Mouse (Mus musculus): ENCODE measurements around the gene Tktl2. TPM values are rescaled to one million over a fixed set of nuclear protein-coding genes. Genes with fewer than 3 reads are reported as not detected.
A peak's percentile ranks its signal among the peaks of the same experiment; 100 is the strongest.

The Tktl2 gene
- total RNA-seq (2014; fragmentation: Nextera tagmentation) (not detected in 2 replicates), total RNA-seq (2017) (not detected in 2 replicates)

DNA sequence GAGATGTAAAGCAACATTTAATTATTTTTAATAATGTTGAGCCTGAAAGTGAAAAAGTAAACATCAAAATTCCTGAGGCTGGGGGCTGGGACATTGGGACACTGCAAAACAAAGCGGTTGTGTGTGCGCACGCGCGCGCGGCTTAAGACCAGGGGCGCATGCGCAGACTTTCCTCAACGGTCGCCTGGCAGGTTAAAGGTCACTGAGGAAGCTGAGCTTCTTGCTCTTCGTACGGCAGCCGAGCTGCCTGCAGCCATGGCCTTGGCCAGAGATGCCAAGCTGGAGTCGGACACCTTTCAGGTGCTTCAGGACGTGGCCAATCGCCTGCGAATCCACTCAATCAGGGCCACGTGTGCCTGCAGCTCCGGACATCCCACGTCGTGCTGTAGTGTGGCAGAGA, at the start of gene Tktl2:
Gene Tktl2, plus strand, starts transcription at position 220 of the 400 bp plus-strand sequence.
- ATAC-seq (replicated peaks; ENCODE audit: poor library complexity, severe bottlenecking), result no peak

- ATAC-seq (replicated peaks; ENCODE audit: poor library complexity, severe bottlenecking), result no peak
Measured at GRCm38 (mm10) chr8:66469821-66470220, 41.7 kb upstream of the Tktl2 start.

DNA sequence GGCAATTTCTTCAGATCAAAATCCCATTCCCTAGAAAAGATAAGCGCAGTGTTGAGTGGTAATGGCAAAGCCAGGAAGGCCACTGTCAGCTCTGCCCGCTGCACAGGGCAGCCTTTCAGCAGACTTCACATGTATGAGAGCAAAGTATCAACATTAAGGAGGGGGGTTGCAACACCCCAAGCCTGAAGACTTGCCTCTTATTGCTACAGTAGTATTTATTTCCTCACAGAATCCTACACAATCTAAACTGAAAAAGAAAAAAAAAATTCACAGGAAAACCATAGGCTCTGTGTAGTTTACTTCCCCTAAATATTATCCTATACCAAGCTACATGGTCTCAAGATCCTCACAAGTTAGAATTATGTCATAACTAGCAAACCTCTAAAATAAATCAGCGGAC, 34.7 kb upstream of the Tktl2 start:
- ATAC-seq (replicated peaks; ENCODE audit: poor library complexity, severe bottlenecking), result peak; percentile 56

DNA sequence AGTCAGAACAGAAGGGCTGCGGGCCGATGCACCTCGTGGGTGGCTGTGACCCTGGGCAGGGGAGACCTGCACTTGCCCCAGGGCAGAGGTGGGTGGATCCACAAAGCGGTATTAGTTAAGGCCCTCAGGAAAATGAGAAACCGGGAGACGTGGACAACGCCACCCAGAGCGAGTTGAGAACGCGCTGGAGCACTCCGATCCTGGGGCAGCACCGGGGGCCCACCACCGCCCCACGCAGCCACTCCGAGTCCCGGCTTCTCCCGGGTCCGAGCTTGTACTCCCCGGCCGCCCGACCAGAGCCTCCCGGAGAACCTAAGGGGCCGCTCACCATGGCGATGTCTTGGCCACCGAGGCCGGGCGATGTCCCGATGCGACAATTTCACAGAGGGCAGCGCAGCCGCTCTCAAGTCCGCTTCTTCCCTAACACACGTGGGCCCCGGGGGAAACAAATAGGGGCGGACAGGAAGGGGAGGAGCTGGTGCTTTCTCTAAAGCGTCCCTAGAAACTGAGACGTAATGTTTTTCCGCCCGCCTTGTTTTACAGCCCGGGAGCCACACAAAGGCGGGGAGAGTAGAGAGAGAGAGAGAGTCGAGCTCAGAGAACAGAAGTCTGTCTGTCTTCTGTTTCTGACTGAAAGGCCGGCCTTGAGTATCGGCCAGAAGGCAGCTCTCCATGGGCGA, 25.3 kb upstream of the Tktl2 start, which contains the start of gene Tma16:
Gene Tma16, minus strand, starts transcription at position 447 of the 680 bp plus-strand sequence.
- ATAC-seq (replicated peaks; ENCODE audit: poor library complexity, severe bottlenecking), result peak; percentile 91

- no peak for ATAC-seq (replicated peaks; ENCODE audit: poor library complexity, severe bottlenecking)
Measured at GRCm38 (mm10) chr8:66488556-66488955, 23.0 kb upstream of the Tktl2 start.

DNA sequence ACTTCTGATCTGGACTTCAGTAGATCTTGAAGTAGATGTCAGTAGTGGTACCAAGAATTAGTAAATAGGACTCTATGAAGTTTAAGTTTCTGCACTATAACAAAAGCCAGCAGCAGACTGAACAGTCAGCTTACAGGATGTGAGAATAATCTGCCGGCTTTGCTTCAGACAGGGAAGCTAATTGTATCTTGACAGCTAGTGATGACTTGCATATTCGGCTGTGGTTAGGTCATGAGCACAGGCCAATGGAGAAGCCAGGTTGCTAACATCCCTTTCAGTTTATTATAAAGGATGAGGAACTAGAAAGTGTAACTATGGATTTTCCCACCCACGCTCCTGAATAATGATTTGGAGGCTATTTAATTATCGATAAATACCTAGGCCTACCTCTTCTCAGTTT, 20.9 kb upstream of the Tktl2 start:
- ATAC-seq (replicated peaks; ENCODE audit: poor library complexity, severe bottlenecking), result peak; percentile 75

DNA sequence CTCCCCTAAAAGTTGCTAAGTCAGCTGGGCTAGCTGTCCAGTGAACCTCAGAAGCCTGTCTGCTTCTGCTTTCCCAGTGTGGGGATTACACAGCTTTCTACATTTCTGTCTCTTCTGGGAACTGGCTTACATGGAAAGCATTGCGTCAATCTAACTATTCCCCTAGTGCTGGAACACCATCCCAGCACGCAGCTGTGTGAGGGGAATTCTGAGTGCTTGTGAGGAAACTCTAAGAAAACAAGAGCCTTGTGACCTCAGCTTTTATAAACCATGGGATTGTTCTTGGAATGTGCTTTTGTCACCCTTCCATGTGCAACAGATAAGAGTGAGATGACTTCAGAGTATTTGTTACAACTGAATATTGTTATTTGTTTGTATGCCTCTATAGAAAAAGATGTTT, 17.1 kb upstream of the Tktl2 start:
- no peak for ATAC-seq (replicated peaks; ENCODE audit: poor library complexity, severe bottlenecking)

GRCm38 (mm10) chr8:66495726-66496125, 15.8 kb upstream of the Tktl2 start:
- peak; percentile 76 for ATAC-seq (replicated peaks; ENCODE audit: poor library complexity, severe bottlenecking)

GRCm38 (mm10) chr8:66496998-66497577, 14.5 kb upstream of the Tktl2 start:
- peak; percentile 67 for ATAC-seq (replicated peaks; ENCODE audit: poor library complexity, severe bottlenecking)

DNA sequence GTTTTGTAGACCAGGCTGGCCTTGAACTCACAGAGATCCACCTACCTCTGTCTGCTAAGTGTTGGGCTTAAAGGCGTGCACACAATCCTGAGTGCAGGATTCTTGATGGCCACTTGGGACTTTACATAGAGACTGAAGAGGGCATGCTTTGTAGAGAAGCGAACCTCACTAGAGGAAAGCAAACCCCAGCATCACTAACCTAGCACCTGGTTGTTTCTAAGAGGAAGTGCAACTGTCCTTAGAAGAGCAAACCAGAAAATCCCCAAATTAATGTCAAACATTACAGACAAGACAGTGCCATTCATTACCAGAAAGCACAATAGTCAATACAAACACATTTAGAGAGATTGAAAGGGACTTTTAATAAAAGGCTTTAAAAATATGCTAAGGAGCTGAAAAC, 8.2 kb upstream of the Tktl2 start:
- no peak for ATAC-seq (replicated peaks; ENCODE audit: poor library complexity, severe bottlenecking)

DNA sequence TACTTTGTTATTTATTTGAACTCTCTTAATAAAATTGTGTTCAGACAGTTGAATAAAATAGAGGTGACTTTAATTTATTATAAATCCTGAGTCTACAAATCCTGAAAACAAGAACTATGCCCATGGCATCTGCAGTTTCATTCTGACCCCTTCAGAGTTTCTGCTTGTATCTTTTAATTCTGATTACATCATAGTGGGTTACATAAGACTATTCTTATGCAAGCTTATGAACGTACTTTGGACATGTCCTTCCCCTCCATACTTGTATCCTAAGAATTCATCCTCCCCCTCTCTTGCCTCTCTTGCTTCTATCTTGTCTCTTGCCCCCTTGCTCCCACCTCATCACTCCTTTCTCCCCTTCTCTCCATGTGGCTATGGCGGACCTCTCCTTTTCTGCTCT, 7.6 kb downstream of the Tktl2 start:
- peak; percentile 86 for ATAC-seq (replicated peaks; ENCODE audit: poor library complexity, severe bottlenecking)

DNA sequence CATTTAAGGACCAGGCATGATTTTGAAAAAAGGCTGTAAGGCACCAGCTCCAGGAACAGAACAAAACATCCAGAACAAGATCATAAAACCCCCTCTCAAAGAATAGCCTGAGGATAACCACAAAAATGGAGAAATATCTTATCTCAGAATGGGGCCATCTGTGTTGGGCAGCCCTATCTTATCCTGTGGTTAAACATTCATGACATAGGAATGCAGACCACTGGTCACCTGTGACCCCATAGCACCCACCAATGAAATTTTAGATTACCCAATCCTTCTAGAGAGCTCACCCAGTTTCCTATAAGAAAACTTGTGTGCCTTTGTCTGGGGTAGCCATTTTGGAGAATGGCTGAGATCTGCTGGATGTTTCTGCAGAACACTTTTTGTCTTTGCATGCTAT, 9.0 kb downstream of the Tktl2 start:
- peak; percentile 58 for ATAC-seq (replicated peaks; ENCODE audit: poor library complexity, severe bottlenecking)

- no peak for ATAC-seq (replicated peaks; ENCODE audit: poor library complexity, severe bottlenecking)
Measured at GRCm38 (mm10) chr8:66550092-66550491, 38.5 kb downstream of the Tktl2 start.

Other genes with a start within 250 kb of the Tktl2 start
- gene Tma16, start 25.2 kb upstream of the Tktl2 start, total RNA-seq (2014; fragmentation: Nextera tagmentation), result 25.6 and 30.7 TPM in 2 replicates
- 47.9 and 55.5 TPM in 2 replicates for gene Tma16, start 25.2 kb upstream of the Tktl2 start, total RNA-seq (2017)
- not detected in 2 replicates for gene Npy5r, start 176.4 kb downstream of the Tktl2 start, total RNA-seq (2014; fragmentation: Nextera tagmentation)
- not detected in 2 replicates for gene Npy5r, start 176.4 kb downstream of the Tktl2 start, total RNA-seq (2017)
- not detected in 2 replicates for gene Npy1r, start 185.4 kb downstream of the Tktl2 start, total RNA-seq (2014; fragmentation: Nextera tagmentation)
- not detected in 2 replicates for gene Npy1r, start 185.4 kb downstream of the Tktl2 start, total RNA-seq (2017)

Measured in granulocyte monocyte progenitor cell, adult 5-6 weeks (primary cell).